Mouse (Mus musculus) kidney, adult 2 months (tissue): ENCODE results near the gene Stip1.

Source experiments
- CTCF ChIP-seq: fragments of 200-500 bp; conservative IDR thresholded peaks from 2 replicates; pipeline ENCODE4 v1.5.1; 2011; ENCODE audit warnings: low read depth, mild to moderate bottlenecking, control low read depth, low read length, moderate library complexity, mixed read lengths; ENCODE audit not compliant: insufficient read depth, insufficient read length
- POLR2A ChIP-seq: fragments of 200-500 bp; IDR thresholded peaks from one replicate; pipeline ENCODE4 v1.6.1; 2011; ENCODE audit warnings: low read depth, low read length, control low read depth

DNA sequence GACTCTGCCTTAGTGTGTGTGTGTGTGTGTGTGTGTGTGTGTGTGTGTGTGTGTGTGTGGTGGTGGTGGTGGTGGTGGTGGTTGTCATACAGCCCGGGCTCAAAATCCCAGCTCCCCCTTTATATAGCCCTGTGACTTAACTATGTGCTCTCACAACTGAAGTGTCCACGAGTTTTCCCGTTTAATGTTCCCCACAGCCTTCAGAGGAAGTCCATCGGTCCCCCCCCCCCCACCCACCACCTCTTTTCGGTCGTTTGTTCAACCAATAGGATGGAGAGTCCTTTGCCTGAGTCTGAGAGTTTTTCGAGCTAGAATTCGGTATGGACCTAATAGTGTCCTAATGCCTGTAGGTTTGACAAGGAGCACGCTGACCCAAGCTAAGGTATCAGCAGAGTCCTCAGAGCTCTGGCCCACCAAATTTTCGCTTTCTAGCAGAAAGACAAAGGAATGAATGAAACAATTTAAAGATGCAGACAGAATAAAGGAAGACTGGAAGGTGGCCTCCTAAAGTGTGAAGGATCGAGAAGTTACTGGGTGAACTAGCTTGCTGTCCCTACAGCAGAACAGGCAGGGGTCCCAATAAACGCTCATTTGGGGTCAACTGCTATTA, 66.1 kb downstream of the Stip1 start:
- TF ChIP-seq POLR2A, result no peak
- TF ChIP-seq CTCF, result no peak
